Mouse (Mus musculus) testis, adult 2 months (tissue): ENCODE measurements at regions not wholly inside any gene's neighbourhood (a gene's known extent, or its start where the extent isn't known, plus 50 kb on each side); places are given as distances from the start of the nearest gene placed in this dataset.

ENCODE experiments used
- CTCF ChIP-seq: fragments of 200-500 bp; IDR thresholded peaks from 2 replicates; pipeline ENCODE4 v1.5.1; 2012; ENCODE audit warnings: low read depth, mild to moderate bottlenecking, inconsistent platforms, low read length, moderate library complexity; ENCODE audit not compliant: control insufficient read depth, insufficient read depth, insufficient replicate concordance
- POLR2A ChIP-seq: fragments of 200-500 bp; IDR thresholded peaks from 2 replicates; pipeline ENCODE4 v1.6.1; 2012; ENCODE audit warnings: low read depth, mild to moderate bottlenecking, inconsistent platforms, low read length, moderate library complexity; ENCODE audit not compliant: control insufficient read depth

- TF ChIP-seq CTCF (no peak), POLR2A (no peak)
These were observed 402.0 kb upstream of the Marcks start for GRCm38 (mm10) chr10:37540703-37541102.
